Mouse (Mus musculus): ENCODE measurements at regions not wholly inside any gene's neighbourhood (a gene's known extent, or its start where the extent isn't known, plus 50 kb on each side); places are given as distances from the start of the nearest gene placed in this dataset.

DNA sequence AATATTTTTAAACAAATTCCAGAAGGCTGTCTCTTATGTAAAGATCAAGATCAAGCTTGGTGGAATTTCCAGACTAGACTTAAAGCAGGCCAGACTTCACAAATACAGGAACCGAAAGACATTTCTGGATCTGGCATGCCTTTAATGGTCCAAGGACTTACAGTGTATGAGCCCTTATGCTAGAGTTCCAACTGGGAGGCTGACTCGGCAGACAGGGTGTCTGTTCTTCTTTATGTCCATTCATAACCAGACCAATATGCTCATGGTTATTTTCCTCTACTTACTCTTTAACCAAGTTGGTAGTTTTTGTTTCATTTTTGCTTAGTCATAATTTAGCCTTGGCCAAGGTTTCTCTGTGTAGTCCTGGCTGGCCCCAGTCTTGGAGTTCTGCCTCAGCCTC is 98.0 kb downstream of the Evx1 start:
- TF ChIP-seq CTCF (IDR thresholded peaks at IDR 0.05; ENCODE audit: low read depth): no peak
- no peak for TF ChIP-seq EP300 (IDR thresholded peaks at IDR 0.05; ENCODE audit: low read depth)
